Mouse (Mus musculus) fibroblast of lung, adult 2 months (primary cell): Measurements from ENCODE around the gene Mymx.
A peak's percentile ranks its signal among the peaks of the same experiment; 100 is the strongest.

Experiments used
- DNase-seq: peaks from one replicate; pipeline ENCODE4 v3.0.0-alpha.2; 2011; ENCODE audit warnings: low read depth

Gene Mymx

GRCm38 (mm10) chr17:45589844-45590243, 12.1 kb downstream of the Mymx start:
- DNase-seq: no peak

GRCm38 (mm10) chr17:45589236-45589635, 12.7 kb downstream of the Mymx start:
- no peak for DNase-seq

- DNase-seq: no peak
Observed at GRCm38 (mm10) chr17:45588370-45588769, 13.5 kb downstream of the Mymx start.

- no peak for DNase-seq
Observed at GRCm38 (mm10) chr17:45586449-45586837, 15.5 kb downstream of the Mymx start.

GRCm38 (mm10) chr17:45585725-45586448, 16.0 kb downstream of the Mymx start:
- no peak for DNase-seq

- DNase-seq: peak; percentile 68
Observed at GRCm38 (mm10) chr17:45584939-45585678, 16.8 kb downstream of the Mymx start.

- DNase-seq: peak; percentile 93
Observed at GRCm38 (mm10) chr17:45584096-45584896, 17.6 kb downstream of the Mymx start.

- DNase-seq: no peak
Observed at GRCm38 (mm10) chr17:45582715-45583355, 19.1 kb downstream of the Mymx start.

- DNase-seq: no peak
Observed at GRCm38 (mm10) chr17:45582188-45582587, 19.7 kb downstream of the Mymx start.

GRCm38 (mm10) chr17:45581567-45581983, 20.3 kb downstream of the Mymx start:
- no peak for DNase-seq

GRCm38 (mm10) chr17:45580958-45581477, 20.9 kb downstream of the Mymx start:
- DNase-seq: no peak

GRCm38 (mm10) chr17:45579554-45579953, 22.3 kb downstream of the Mymx start:
- no peak for DNase-seq

GRCm38 (mm10) chr17:45578843-45579242, 23.1 kb downstream of the Mymx start:
- DNase-seq: no peak

- DNase-seq: no peak
Observed at GRCm38 (mm10) chr17:45578242-45578641, 23.7 kb downstream of the Mymx start.

- DNase-seq: no peak
Observed at GRCm38 (mm10) chr17:45575123-45575897, 26.6 kb downstream of the Mymx start.

- no peak for DNase-seq
Observed at GRCm38 (mm10) chr17:45574129-45574761, 27.7 kb downstream of the Mymx start.

GRCm38 (mm10) chr17:45573780-45574123, 28.1 kb downstream of the Mymx start:
- DNase-seq: peak; percentile 69

GRCm38 (mm10) chr17:45573087-45573779, 28.7 kb downstream of the Mymx start, which contains the start of gene Hsp90ab1:
Gene Hsp90ab1 (minus strand): TSS chr17:45573271.
- DNase-seq: peak; percentile 70

- DNase-seq: no peak
Observed at GRCm38 (mm10) chr17:45572103-45573086, 29.5 kb downstream of the Mymx start.
